Mouse (Mus musculus): ENCODE data around the gene Hyou1. TPM values are rescaled to one million over a fixed set of nuclear protein-coding genes. Genes with fewer than 3 reads are reported as not detected.
"Not testable (repeated sequence)": the region's sequence is repeated elsewhere in the genome, so short reads cannot be mapped to it uniquely, and the experiment has no call there.

Gene Hyou1
- total RNA-seq (2022): 100 to 1,000 TPM; 199 to 239 (median 228) TPM

DNA sequence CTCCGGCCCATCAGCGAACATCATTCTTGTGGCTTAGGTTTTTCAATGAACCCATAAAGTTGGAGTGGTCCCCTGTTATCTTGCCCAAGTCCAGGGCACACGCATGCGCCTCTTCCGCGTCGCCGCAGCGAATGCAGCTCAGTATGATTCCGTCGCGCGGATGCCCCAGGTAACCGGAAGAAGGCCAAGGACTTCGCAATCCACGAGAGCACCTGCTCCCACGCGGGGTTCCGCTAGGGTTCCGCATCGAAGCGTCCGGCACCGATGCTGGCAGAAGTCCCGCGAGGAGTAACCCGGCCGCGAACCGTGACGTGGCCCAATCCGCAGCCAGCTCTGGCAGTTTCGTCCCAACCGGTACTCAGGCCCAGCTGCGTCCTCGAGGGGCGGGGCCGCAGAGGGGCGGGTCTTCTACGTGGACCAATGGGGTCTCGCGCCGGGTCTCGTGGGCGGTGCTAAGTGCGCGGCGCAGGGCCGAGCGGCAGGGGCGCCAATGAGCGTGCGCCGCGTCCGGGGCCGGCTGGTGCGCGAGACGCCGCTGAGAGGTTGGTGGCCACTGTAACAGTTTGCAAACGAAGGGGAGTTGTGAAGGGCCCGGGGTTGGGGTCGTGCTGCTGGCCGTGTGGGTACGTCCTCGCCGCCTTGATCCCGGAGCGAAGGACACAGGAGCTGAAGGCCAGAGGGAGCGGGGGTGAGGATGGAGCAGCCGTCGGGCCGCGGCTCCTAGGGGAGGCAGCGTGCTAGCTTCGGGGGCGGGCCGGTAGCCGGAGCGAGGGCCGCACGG, at the start of gene Hyou1:
TSS of gene Hyou1 (plus strand) at position 437 of the 781 bp plus-strand sequence.
- DNase-seq: peak; percentile 98

GRCm38 (mm10) chr9:44330736-44331135, 48.6 kb upstream of the Hyou1 start:
- no peak for DNase-seq

DNA sequence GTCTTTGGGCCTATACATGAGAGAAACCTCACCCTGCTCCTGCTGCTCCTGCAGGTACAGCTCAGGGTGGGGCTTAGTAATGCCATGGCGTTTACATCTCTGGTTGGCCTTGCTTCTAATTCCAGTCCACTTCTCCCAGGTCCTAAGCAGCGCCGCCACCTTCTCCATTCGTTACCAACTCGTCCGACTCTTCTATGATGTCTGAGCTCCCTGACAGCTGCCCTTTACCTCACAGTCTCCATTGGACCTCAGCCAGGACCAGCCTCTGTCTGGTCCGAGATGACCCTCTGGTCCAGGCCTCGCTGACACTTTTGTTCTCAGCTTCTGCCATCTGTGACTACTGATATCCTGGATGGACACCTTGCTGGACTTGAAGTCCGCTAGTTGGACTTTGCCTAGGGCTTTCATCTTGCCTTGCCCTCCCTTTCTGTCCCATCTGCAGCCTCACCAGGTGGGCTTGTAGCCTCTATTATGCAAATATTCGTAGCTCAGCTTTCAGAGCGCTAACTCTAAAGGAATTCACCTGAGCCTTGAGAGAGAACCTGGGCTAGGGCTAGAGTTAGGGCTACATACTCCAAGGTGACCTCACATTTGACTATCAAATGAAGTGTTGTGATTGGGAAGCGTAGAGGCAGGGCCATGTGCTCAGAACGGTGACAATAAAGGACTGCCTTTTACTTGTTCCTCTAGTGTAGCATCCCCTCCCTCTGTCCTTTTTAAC, 46.2 kb upstream of the Hyou1 start:
- no peak for DNase-seq

DNA sequence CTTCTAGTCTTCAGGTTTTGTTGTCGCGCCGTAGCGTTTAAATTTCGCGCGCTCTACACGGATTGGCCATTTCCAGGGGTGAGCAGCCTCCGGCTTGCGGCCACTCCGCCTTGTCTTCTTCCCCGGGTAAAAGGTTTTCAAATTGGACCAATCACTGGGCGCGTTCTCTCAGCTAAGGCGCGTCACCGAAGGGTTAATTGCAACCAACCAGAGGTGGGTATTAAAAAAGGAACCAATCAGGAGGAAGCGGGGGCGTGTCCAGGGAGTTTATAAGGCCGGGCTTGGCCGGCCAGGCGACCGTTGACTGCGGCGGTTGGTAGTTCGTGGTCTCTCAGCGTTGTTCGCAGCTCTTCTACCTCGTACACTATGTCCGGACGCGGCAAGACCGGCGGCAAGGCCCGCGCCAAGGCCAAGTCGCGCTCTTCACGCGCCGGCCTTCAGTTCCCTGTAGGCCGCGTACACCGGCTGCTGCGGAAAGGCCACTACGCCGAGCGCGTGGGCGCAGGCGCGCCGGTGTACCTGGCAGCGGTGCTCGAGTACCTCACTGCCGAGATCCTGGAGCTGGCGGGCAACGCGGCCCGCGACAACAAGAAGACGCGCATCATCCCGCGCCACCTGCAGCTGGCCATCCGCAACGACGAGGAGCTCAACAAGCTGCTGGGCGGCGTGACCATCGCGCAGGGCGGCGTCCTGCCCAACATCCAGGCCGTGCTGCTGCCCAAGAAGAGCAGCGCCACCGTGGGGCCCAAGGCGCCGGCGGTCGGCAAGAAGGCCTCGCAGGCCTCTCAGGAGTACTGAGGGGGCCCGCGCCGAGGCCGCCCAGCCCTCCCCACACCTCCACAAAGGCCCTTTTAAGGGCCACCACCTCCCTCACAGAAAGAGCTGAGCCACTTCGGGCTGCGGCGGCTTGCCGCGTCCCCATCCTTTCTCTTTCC, 44.6 kb upstream of the Hyou1 start, which contains the start of gene H2afx:
TSS of gene H2afx (plus strand) at position 299 of the 935 bp plus-strand sequence.
- DNase-seq: peak; percentile 99

DNA sequence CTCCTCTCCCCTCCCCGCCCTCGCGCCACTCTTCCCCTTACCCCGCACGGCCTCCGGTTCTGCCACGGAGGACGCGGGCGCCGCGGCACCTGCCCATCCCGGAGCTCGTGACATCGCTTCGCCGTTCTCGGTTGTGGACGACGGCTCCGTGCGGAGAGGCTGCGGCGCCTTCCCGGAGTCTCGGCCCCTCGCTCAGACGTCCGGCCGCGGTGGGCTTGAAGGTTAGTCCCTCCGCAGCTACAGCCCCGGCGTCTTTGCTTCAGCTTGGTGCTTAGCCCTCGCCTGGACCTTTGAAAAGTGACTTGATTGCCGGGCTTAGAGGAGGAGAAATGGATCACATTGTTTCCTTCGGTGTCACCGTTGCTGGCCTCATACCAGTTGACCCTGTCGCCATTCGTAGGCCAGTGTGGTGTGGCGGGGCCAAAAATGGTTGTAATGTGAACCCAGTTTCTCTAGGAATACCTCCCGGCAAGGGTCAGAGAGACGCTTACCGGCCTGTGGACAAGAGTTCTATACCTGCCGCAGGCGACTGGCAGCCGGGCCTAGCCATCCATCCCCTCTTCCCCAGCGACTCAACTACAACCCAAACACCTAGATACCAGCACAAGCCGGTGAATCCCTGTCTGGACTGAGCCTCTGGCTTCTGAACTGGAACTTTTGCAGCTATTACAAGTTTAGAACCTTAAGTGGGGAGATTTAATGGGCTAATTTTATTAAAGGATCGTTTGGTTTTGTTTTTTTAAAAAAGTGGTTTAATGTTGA, 43.8 kb upstream of the Hyou1 start:
- DNase-seq: no peak

- DNase-seq: no peak
Observed at GRCm38 (mm10) chr9:44336093-44336406, 43.2 kb upstream of the Hyou1 start.

DNA sequence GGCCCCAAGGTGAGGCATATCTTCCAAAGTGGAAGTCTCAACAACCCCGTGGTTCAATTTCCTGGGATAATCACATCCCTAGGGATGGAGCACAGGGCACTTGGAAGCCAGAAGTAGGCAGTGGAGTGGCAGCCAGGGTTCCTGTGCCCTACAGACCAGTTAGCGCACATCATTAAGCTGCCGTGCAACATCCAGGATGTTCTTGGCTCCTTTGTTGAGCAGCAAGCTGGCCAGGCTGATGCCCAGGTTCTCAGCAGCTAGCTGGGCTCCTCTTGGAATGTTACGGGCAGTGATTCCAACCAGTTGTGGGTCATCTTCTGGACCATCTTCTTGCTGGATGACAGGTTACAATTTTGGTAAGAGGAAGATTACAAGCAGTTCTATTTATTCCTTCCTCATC, 42.8 kb upstream of the Hyou1 start:
- DNase-seq: not testable (repeated sequence)

DNA sequence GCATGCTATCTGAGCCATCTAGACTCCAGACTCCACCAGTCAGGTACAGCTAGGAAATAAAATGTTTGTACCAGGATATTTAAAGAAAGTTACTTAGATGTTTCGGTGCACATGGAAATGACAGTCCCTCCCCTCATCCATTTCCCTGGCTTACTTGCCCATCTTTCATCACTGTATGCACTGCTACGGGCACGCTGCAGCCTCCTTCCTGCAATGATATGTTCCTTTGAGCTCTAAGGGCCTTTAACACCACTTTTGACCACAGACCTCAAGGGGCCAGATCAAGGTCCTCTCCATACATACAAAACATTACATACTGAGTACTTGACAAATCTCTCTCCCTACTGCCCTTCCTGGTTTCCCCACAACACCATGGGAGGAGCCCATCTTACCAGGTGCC, 42.3 kb upstream of the Hyou1 start:
- DNase-seq: no peak

DNA sequence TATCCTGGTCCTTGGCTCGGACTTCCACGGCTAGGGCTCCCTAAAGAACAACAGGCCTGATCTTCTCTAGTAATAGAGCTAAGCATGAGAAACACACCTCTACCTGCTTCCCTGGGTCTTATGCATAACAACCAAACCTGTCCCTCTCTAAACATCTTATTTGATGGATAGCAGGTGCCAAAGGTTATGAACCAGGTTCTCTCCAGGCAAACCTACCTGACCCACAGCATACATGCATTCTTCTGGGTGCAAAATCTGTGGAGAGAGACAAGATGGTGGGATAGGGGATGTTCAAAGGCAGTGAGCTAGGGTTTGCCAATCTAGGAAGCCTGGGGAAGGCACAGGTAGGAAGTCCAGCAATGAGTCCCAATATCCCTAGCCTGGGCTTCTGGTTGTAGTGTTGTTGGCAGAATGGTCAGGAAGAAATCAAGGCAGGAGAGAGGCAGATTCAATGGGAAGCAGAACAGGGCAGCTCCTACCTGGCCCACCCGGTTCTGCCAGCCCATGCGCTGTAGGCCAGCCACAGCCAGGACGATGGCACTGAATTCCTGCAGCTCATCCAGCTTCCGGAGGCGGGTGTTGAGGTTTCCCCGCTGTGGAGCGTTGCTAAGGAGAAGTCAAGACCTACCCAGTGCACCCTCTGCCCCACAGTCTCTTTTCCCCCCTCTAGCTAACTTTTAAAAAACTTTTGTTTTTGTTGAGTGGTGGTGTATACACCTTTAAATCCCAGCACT, 41.7 kb upstream of the Hyou1 start:
- DNase-seq: no peak

GRCm38 (mm10) chr9:44338574-44338973, 40.7 kb upstream of the Hyou1 start:
- no peak for DNase-seq

DNA sequence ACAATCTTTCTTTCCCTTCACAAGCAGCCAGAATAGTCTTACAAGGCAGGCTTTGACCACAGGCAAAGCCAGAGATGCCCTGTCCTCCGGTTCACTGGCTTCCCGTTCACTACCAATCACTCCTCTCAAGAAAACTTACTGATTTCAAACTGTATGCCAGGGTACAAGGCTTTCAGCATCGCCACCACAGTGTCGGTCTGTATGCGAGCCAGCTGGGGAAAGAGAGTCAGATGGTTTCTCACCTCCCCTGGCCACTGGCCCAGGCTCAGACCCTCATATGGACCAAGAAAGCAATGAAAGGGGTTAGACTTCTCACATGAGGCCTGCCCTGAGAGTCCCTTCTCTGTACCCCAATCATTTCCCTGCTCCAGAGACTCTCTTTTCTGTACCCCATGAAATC, 37.8 kb upstream of the Hyou1 start:
- DNase-seq: no peak

DNA sequence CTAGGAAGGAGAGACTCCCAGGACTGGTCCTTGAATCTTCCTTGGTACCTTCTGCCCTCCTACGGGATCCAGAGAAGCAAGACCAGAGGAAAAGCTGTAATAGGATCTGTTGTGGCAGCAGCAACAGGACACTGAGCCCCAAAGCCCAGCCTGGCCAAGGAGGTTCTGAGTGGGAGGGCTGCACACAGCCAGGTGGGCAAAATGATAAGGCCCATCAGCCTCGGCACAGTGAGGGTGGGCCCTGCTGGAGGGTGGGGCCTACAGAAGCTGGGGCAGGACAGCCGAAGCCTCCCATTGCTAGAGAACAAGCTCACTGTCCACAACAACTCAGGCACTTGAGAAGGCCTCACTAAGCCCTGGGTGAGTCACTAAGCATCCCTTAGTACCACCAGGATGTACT, 37.1 kb upstream of the Hyou1 start:
- DNase-seq: no peak

- no peak for DNase-seq
Observed at GRCm38 (mm10) chr9:44342605-44343004, 36.7 kb upstream of the Hyou1 start.

DNA sequence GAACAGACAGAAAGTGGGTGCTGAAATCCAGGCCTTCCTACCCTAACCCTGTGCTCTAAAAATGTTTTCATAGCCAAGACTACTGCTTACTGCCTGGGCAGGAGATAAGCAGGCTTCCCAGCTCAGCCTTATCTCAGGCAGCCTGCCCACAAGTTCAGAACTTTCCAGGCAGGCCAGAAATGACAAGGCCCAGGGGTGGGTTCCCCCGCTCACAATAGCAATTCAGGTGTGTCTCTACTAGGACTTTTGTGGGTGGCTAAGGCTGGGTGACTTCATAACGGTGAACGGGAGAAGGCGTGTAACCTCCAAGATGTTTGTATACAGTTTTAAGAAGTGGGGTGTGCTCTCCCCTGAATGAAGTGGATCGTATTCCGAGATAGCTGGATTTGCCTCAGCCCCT, 36.0 kb upstream of the Hyou1 start:
- no peak for DNase-seq

- peak; percentile 90 for DNase-seq
Observed at GRCm38 (mm10) chr9:44343781-44344421, 35.4 kb upstream of the Hyou1 start, which contains the start of gene Hmbs. Hmbs (minus strand) TSS chr9:44344228.

- DNase-seq: no peak
Observed at GRCm38 (mm10) chr9:44345570-44346433, 33.5 kb upstream of the Hyou1 start.

GRCm38 (mm10) chr9:44347166-44347565, 32.1 kb upstream of the Hyou1 start:
- DNase-seq: no peak

GRCm38 (mm10) chr9:44347621-44348020, 31.7 kb upstream of the Hyou1 start:
- DNase-seq: no peak

DNA sequence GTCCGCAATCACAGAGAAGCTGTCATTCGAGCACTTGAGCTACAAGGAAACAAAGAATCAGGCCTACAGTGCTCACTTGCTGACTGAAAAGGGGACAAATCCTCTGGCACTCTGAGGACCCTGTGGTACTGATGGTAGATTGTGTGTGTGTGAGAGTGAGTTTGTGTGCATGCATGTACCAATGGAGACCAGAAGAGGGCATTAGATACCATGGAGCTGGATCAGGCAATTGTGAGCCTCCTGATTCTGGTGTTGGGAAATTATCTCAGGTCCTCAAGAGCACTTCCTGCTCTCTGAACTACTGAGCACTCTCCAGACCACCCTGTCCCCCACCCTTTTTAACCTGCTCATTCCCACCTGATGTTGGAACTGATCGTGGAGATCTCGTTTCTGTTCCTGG, 30.7 kb upstream of the Hyou1 start:
- no peak for DNase-seq

DNA sequence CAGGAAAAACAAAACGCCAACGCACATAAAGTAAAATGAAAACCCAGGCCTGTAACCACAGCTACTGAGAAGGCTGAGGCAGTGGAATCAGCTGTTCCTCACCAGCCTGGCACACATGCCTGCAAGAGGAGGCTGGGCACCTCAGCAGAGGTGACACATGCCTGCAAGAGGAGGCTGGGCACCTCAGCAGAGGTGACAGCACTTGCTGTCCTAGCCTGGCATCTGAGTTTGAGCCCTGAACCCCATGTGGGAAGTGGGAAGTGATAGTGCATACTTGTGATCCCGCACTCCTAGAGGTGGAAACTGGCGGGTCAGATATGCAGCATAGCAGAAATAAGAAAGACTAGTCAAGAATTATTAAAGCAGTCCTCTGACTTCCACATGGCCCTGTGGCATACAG, 27.9 kb upstream of the Hyou1 start:
- no peak for DNase-seq
